Mouse (Mus musculus) c-Kit-negative CD71-positive TER-119-positive erythroid progenitor cells, embryonic 14.5 days (primary cell): Measurements from ENCODE around the gene Lmx1a.

Experiments used
- DNase-seq: peaks from one replicate; pipeline ENCODE4 v3.0.0-alpha.2; 2013; ENCODE audit warnings: low read depth, low spot score

Gene Lmx1a

GRCm38 (mm10) chr1:167888816-167889215, 199.8 kb downstream of the Lmx1a start:
- DNase-seq, result no peak

GRCm38 (mm10) chr1:167896234-167896633, 207.2 kb downstream of the Lmx1a start:
- no peak for DNase-seq
